Mouse (Mus musculus) ovary, postnatal 14 days (tissue): ENCODE data around the gene Adamtsl5.

Source experiments
- DNase-seq: peaks from one replicate; pipeline ENCODE4 v3.0.0; 2022; ENCODE audit warnings: low spot score

Gene Adamtsl5

DNA sequence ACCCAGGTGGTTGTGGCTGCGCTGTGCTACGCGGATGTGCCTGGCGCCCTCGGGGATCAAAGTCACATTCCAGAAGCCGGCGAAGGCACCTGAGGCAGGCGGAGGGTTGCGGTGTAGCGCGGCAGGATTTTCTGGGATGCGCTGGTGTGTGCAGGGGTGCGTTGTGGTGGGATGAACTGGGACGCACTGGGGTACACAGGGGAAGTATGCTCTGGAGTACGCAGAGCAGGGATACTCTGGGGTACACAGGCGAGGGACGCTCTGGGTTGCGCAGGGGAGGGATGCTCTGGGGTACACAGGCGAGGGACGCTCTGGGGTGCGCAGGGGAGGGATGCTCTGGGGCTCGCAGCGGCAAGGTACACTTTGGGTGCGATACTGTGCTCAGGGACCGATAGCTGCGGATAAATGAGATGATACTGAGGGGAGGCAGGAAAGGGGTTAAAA lies 5.9 kb downstream of the Adamtsl5 start:
- no peak for DNase-seq

DNA sequence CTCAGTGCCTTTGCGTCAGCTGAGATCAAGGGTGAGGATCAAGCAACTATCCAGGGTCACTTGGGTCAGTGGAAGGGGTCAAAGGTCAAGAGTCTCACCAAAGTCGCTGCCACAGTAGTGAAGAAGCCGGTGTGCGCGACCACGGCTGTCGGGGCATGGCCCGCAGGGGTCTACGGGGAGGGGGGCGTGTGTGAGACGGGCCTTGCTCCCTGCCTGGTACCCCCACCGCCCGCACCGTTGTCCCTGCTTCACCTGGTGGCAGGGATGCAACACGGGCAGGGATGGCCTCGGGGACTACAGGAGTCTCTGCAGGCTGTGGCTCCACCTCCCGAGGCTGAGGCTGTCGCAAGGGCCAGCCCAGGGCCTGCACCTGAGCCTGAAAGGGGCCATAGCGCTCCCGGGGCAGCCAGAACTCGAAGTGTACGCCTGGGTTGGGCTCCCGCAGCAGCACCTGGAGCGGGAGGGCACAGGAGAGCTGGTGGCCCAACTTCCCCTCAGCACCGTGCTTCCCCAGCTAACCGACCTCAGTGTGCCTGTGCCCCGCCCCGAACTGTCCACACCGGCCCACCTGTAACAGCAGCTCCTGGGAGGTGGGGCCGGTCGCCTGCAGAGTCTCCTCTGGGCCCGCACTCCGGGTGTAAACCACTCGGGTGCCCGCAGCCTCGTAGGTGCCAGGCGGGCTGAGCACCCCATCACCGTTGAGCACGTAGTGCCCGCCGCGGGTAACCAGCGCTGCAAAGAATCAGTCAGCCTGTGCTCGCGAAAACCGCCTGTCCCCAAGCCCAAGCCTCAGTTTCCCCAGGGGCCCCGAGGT lies 6.5 kb downstream of the Adamtsl5 start:
- no peak for DNase-seq

DNA sequence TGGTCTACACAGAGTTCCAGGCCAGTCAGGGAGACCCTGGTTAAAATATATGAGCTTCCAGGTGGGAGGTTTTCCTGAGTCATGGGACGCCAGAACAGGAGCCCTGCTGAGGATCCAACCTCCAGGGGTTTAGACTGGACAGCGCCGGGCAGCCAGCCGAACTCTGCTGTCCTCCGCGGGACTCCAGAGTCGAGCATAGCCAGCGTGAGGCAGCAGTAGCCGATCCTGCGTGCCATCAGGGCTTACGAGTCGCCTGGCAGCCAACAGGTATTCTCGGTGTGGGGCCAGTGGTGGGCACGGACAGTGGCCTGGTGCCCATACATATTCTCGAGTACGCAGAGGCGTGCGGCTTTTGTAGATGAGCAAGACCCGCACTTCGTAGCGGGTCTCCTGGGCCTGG lies 7.2 kb downstream of the Adamtsl5 start:
- DNase-seq, result no peak

DNA sequence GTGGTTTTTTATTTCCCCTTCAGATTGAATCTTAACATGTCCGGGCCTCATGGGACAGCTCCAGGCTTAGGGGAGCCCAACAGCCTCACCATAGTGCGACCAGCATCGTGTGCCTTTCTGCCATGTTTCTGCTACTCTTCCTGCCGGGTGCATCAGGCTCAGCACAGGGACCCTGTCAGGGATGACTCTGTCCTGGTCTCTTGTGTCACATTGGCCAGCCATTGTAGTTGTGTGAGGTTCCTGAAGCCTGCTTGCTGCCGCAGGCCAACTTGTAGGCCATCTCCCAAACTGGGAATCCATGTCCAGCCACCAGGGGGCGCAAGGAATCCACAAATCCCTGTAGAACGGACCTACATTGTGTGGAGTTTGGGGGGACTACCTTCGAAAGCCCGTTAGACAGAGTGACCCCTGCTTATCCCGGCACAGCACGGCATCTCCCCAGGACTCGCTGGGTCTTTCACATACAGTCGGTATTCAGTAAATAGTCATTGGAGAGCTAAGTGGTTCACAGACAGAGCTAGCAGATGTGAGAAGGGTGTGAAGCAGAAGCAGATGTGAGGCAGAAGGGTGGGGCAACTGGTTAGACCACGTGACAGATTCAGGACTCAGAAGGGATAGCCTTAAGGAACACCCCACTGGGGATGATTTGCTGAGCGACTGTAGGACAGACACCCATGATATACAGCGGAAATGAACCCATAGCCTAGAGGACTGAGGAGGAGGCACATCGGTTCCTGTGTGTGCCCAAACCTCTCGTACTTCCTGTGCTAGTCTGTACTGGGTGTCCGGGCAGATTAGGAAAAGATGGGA lies 8.1 kb downstream of the Adamtsl5 start:
- DNase-seq, result peak; percentile 79

DNA sequence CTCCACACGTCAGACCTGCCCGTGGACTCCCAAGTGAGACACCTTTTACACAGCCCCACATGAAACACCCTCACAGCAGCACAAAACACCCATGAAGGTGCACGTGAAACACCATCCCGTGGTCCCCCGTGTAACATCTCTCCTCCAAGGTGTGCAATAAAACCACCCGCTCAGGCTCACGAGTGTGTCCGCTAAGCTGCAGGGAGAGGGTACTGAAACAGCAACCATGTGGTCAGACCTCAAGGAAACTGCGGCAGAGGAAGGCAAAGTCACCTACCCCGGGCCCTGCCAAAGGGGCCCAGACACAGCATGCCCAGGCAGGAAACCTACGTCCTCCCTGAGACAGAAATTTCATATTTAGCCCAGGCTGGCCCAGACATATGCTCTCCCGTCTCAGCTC lies 11.9 kb downstream of the Adamtsl5 start:
- no peak for DNase-seq

DNA sequence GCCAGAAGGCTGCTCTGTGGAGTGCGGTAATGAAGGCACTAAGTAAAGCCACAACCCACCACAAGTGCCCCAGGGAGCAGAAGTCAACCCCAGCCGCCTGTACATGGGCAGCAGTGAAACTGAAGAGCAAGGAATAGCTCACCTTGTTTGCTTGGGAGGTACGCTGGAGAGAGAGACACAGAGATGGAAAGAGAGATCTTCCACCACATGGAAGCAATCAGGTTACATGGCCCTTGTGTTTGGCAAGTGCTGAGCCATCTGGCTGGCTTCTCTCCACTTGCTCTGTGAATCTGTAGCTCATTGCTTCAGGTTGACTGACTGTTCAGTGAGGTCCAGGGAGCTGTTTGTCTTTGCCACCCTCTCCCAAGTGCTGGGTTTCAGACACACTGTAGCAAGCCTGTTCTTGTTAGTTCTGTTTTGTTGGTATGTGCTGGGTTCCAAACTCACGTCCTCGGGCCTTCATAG lies 15.7 kb downstream of the Adamtsl5 start:
- DNase-seq, result no peak

DNA sequence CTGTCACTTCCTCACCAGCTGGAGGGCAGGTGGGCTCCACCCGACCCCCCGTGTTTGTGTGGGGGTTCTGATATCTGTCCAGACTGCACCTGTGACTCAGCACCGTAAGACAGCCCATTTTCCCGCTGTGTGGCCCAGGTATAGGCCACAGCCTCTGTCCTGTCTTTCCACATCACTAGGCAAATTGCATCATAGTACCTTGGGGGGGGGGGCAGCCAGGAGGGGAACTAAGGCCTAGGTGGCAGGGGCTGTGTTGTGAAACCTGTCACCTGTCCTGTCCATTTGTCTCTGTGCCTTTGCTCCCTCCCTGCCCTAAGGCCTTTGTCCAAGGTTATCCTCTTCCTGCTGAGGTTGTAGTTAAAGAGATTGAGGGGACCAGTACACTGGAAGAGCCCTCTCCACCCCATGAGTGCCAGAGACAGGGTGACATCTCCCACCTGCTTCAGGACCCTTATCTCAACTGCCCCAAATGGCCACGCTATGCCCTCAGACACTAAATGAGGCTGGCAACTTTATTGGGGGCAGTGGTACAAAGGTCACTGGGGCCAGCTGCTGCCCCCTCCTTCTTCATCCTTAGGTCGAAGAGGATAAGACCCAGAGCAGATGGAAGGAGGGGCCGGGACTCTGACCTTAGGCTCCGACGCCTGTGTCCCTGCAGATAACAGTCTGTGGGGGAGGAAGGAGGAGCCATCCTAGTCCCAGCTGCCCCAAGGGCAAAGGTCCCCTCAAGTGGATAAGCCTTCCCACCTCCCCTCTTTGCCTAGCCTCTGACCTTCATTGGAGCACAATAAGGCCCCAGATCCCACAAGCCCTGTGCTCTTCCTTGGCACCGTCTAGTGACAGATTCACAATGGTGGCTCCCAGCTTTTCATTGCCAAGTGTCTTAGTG lies 16.3 kb downstream of the Adamtsl5 start:
- no peak for DNase-seq

DNA sequence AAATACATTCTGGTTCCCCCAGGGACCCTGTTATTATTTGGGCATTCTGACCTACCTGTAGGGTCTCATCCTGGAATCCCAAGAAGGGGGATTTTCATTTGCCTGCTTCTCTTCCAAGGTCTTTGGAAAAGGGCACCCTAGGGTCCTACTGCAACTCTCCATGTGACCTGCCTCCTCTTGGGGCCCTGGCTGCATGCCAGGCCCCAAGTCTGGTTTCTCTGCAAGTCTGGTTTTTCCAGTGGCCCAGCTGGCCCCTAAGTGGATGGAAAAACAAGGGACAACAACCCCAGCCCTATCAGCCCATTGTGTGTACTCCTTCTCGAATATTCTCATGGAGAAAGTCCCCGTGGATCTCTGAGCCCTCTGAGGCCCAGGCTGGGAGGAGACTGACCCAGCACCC lies 17.3 kb downstream of the Adamtsl5 start:
- DNase-seq, result no peak

DNA sequence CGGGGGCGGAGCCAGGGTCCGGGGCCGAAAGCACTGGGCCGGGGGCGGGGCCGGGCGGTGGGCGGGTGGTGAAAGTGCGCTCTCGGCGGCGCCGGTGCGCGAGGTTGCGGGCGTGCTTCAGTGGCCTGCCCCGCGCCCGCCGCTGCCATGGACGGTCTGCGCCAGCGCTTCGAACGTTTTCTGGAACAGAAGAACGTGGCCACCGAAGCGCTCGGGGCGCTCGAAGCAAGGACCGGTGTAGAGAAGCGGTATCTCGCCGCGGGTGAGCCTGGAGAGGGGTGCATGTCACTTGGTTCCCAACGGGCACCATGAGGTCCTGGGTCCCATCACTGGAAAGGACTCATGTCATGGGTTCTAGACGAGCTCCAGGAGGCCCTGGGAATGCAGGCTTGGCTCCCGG lies 18.1 kb downstream of the Adamtsl5 start:
- DNase-seq, result no peak

DNA sequence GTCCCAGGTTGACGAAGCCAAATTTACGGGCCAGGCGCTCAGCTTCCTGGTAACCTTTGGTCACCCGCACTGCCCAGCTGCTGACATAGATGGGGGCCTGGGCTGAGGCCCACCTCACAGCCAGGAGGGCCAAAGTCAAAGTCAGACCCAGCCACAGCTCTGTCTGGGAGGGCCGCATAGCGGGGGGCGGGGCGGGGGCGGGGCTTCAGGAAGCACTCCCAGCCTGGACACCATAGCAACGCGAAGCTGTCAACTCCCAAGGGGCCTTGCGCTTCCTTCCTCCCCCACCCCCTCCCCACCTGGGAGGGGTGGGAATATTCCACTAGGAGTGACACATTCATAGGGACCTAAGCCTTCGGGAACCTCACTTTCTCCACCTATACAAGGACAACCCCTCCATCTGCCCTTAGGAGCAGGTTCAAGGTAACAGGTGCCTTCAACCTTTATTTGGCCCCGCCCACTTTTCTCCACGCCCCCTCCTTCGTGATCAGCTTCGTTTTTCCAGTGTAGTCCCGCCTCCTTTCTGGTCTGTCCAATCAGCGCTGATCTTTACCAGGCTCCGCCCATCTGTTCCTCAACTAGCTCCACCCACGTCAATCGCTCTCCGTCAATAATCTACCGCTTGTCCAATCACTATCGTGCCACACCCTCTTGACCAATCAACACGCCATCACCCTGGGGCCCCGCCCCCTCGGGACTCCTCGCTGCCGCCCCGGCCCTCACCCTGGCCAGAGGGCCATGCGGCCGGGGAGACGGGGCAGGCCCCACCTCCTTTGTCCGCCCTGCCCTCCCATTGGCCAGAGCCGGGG lies 18.7 kb downstream of the Adamtsl5 start, which contains the start of the genes Pcsk4 and Reep6:
Gene Pcsk4 (minus strand): TSS at position 226 of the 809 bp plus-strand sequence.
Gene Reep6 (plus strand): TSS at position 681 of the 809 bp plus-strand sequence.
- DNase-seq, result peak; percentile 95

DNA sequence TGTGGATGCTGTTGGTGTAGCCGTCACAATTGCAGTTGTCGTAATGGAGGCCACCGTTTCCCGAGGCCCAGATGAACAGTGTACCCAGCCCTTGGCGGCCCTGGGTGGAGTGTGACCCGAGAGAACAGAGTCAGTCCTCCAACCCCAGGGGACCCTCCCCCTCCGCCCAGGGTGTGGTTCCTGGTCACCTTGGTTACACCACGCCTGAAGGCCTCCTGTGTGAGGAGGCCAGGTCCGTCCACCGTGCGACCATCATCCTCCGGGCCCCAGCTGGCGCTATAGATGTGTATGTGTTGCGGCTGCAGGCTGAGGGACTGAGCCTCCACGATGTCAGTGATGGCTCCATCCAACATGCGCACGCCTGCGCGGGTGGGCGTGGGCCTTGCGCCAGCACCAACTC lies 23.2 kb downstream of the Adamtsl5 start:
- no peak for DNase-seq

DNA sequence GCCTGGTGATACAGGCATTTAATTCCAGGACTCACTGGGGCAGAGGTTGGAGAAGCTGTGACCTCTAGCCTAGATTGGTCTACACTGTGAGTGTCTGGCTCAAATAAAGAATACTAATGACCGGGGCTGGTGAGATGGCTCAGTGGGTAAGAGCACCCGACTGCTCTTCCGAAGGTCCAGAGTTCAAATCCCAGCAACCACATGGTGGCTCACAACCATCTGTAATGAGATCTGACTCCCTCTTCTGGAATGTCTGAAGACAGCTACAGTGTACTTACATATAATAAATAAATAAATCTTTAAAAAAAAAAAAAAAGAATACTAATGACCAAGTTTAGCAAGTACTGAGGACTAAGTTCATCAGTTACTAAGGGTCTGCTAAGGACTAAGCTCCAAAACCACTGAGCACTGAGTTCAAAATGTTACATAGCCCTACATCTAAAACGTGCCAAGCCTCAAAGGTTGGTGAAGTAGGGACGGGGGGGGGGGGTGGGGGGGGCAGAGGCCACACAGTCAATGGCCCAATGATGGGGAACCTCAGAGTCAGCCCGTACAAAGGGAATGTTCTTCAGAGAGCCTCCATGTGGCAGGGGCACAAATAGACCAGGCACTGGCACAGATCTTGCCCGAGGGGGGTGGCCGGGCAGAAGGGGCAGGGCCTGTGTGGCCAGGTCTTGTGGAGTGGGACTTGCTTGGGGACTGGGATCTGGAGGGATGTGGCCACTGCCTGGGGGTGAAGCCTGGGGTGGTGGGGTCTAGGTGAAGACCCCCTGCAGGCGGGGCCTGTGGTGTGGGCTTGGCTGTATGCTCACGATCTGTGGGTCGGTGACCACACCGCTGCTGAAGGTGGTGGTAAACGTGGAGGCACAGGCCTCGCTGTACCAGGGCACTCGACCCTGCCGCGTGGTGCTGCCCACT lies 23.8 kb downstream of the Adamtsl5 start:
- no peak for DNase-seq

DNA sequence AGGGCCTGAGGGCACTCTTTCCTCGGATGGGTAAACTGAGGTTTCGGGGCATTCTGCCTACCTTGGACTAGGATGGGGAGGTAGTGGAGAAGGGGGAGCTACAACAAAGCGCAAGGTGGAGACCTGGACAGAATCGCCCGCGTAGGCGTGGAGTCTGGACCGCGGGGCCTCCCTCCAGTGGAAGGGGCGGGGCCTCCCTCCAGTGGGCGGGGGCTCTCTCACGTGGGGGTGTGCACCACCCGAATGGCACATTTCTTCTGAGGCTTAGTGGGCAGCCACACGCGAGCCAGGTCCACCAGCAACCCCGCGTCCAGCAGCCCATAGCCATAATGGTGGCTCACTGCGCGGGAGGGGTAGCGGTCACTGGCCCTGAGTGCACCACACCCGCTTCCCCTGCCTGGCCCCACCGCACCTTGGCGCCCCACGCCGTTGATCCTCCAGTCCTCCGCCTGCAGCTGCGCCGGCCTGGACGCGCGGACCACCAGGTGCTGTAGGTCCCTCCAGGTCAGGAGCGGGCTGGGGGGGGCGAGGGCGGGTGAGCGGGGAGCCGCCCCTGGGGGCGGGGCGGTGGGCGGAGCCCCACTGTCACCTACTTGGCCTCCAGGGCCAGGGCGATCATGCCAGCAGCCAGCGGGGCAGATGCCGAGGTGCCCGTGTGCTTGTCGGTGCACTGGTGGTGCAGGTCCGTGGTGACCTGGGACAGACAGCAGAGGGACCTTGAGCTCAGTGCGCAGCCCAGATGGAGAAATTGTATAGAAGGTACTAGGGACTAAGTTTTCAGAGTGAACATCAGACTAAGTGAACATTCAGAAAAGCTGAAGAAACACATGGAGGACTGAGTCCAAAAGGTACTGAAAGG lies 24.7 kb downstream of the Adamtsl5 start:
- DNase-seq, result peak; percentile 62

DNA sequence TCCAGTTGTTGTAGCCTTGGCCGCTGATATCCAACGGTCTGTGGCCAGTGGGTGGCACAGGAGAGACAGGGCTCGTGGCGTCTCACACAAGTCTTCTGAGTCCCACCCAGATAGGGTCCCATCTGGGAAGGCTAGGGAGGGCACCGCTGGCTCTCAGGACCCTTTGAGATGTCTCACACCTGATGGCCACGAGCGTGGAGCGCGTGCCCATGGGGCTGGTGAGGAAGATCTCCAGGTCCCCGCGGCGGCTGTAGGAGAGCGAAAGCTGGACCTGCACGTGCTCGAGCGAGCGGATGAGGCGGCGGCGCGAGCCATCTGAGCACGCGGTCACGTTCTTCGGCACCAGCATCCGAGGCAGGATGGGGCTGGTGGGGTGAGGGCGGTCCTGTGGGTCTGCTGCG lies 25.4 kb downstream of the Adamtsl5 start:
- no peak for DNase-seq

DNA sequence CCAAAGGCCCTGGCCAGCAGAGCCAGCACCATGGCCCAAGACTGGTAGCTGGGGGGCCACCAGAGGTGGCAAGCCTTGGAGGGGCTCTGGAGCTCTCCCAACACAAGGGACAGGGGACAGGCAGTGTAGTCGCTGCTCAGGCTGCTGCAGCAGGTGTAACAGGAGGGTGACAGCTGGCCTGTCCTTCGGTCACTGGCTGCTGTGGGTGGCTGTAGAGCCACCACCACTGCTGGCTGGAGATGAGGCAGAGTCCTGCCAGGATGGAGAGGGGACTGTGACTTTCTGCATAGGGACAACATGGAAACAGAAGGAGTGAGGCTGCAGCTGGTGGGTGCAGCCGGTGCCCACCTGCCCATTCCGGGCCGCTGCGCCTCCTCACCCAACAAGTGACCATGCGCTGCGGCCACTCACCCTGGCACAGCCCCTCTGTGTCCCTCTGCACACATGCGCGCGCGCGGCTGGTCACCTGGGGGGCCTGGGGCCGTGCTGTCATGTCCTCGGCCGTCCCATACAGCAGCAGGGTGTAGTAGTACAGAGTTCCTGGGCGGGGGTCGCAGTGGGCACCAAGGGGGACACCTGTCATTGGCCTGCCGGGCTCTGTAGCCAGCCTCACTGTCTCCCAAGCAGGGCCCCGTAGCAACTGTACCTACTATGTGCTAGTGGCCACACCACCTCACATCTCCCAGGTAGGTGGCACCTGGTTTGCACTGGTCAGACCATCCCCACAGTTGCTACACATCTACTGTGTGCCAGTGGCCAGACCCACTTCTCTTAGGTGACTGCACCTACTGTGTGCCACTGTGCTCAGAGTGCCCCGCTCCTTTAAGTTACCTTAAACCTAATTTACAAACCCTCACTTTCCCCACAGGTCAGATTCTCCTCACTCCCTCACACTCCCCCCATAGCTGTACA lies 26.3 kb downstream of the Adamtsl5 start:
- no peak for DNase-seq

DNA sequence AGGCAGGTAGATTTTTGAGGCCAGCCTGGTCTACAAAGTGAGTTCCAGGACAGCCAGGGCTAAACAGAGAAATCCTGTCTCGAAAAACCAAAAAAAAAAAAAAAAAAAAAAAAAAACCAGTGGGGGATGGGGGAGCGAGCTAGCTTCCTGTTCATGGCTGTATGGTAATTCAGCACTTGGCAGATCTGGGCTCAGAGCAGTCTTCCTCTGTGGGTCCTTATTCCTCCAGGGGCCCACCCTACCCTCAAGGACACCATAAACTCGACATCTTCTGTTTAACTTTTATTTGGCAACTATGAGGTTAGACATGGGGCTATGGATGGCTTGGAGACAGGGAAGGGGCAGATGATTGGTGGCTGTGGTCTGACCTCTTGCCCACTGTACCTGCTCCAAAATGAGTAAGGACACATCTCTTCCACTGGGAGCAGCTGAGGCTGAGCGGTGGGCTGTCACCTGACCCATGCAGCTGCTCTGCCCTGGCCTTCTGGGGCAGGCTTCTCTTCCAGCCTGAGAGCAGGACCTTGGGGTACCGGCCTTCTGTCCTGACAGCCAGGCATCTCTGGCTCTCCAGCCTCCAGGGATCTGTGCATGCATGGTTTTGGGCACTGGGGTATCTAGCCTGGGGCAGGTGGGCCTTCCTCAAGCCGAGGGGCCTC lies 27.1 kb downstream of the Adamtsl5 start:
- no peak for DNase-seq

DNA sequence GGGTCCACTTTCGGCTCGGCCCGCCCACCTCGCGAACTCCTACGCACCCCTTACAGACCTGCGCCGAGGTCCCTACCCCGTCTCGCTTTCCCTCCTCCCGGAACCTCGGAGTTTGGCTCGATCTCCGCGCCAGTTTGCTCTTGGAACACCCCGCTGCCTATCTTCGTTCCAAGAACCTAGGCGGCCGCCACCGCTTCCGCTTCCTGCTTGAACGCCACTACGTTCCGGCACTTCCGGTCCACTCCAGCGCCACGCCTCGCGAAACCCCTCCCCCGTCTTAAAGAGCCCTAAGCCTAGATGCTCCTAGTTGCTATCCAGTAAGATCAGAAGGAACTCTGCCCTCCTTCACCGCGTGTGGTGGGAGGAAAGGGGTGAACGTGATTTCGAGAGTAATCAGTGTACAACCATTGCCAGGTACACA lies 27.9 kb downstream of the Adamtsl5 start, which contains the start of gene 2310011J03Rik:
Gene 2310011J03Rik (minus strand): TSS at position 198 of the 421 bp plus-strand sequence.
- DNase-seq, result peak; percentile 79
